ENCODE assay signal across 8 mouse cellular contexts in genomic region chr11:100737105-100737733, GRCm38 (mm10). TPM values are rescaled to one million over a fixed set of nuclear protein-coding genes. Genes with fewer than 3 reads are reported as not detected.
DNase-seq lines count a peak whose midpoint lies in the region; ATAC-seq and TF ChIP-seq lines count a peak whose summit lies in the region.

No protein-coding gene starts in this region.

- TF ChIP-seq EP300 in MEL (IDR thresholded peaks at IDR 0.05; ENCODE audit: low read depth in 1 of 2, low read length in 2 of 2) = peak in 1 of 2 experiments; percentile 72; a peak in 2 of 4 replicates

- peak in 1 of 2 experiments; percentile 95; a peak in 3 of 4 replicates for TF ChIP-seq POLR2A in MEL (IDR thresholded peaks at IDR 0.05; ENCODE audit: control insufficient read depth in 1 of 2, insufficient read depth in 1 of 2, low read depth in 1 of 2, low read length in 2 of 2, poor library complexity in 1 of 2)

- peak overlapping the region; percentile 75 for H3K27ac ChIP-seq in heart, embryonic 15.5 days
- peak overlapping the region; percentile 93 for H3K27ac ChIP-seq in MEL (ENCODE audit: control insufficient read depth, low read depth, low read length)
- no peak overlapping the region for H3K27ac ChIP-seq in forebrain, embryonic 16.5 days (ENCODE audit: low read length)
- H3K27ac ChIP-seq in liver, embryonic 12.5 days = peak overlapping the region; percentile 94

- intact Hi-C loops in heart, postnatal 14 days (cut with DNase I) = no loop called here

- peak overlapping the region; percentile 98 for H3K4me3 ChIP-seq in heart, embryonic 15.5 days
- H3K4me3 ChIP-seq in MEL (ENCODE audit: control insufficient read depth in 1 of 2, insufficient read depth in 1 of 2, low read depth in 2 of 2, low read length in 2 of 2) = peak overlapping the region; percentile 67 to 96
- H3K4me3 ChIP-seq in forebrain, embryonic 16.5 days (replicated peaks; ENCODE audit: low read length) = peak overlapping the region; percentile 83
- H3K4me3 ChIP-seq in liver, embryonic 12.5 days = peak overlapping the region; percentile 99

- no peak for ATAC-seq in heart, embryonic 15.5 days (replicated peaks; ENCODE audit: insufficient number of reproducible peaks, insufficient read depth, low FRiP score, low read depth)
- no peak for ATAC-seq in forebrain, embryonic 16.5 days
- peak; percentile 74 for ATAC-seq in liver, embryonic 12.5 days
- ATAC-seq in frontal cortex, adult (ENCODE audit: low TSS enrichment) = no peak

- peaks cover 54% of the 10 kb centered on the region for H3K79me2 ChIP-seq in MEL (ENCODE audit: control insufficient read depth, insufficient read depth, low read length, poor library complexity)

- no peak for TF ChIP-seq RAD21 in MEL (IDR thresholded peaks at IDR 0.05; ENCODE audit: low read depth, low read length)

- peak overlapping the region; percentile 86 for H3K4me2 ChIP-seq in heart, embryonic 15.5 days
- peak overlapping the region; percentile 89 for H3K4me2 ChIP-seq in forebrain, embryonic 16.5 days (ENCODE audit: low read length)
- H3K4me2 ChIP-seq in liver, embryonic 12.5 days = peak overlapping the region; percentile 96

- TF ChIP-seq CTCF in MEL (IDR thresholded peaks at IDR 0.05 in 2 of 3, conservative IDR thresholded peaks at IDR 0.05 in 1 of 3; ENCODE audit: control insufficient read depth in 1 of 3, insufficient read depth in 1 of 3, low read depth in 2 of 3, low read length in 3 of 3, poor library complexity in 1 of 3, severe bottlenecking in 1 of 3) = no peak

- no peak for DNase-seq in heart, postnatal 14 days
- DNase-seq in MEL (ENCODE audit: low read depth, low spot score) = peak; percentile 97
- DNase-seq in urinary bladder, postnatal 10 days (ENCODE audit: low spot score) = no peak
- no peak for DNase-seq in right cerebral cortex, postnatal 10 days (ENCODE audit: low spot score in 2 of 2)

- H3K9me3 ChIP-seq in heart, embryonic 15.5 days (replicated peaks) = no peaks in the 10 kb centered on the region
- no peaks in the 10 kb centered on the region for H3K9me3 ChIP-seq in MEL (replicated peaks; ENCODE audit: insufficient read depth, low read length)
- no peaks in the 10 kb centered on the region for H3K9me3 ChIP-seq in forebrain, embryonic 16.5 days (ENCODE audit: control insufficient read depth, low read length)
- H3K9me3 ChIP-seq in liver, embryonic 12.5 days (replicated peaks) = no peaks in the 10 kb centered on the region

- H3K9ac ChIP-seq in heart, embryonic 15.5 days = peak overlapping the region; percentile 97
- H3K9ac ChIP-seq in MEL (ENCODE audit: control insufficient read depth, low read depth, low read length, poor library complexity, severe bottlenecking) = peak overlapping the region; percentile 95
- H3K9ac ChIP-seq in forebrain, embryonic 16.5 days (replicated peaks; ENCODE audit: low read depth, low read length) = peak overlapping the region; percentile 86
- H3K9ac ChIP-seq in liver, embryonic 12.5 days = peak overlapping the region; percentile 99

- under 1% methylated on average over 13 of the region's 13 CpGs for WGBS in heart, embryonic 15.5 days
- 0% methylated on average over 13 of the region's 13 CpGs for WGBS in forebrain, embryonic 16.5 days
- under 1% methylated on average over 13 of the region's 13 CpGs for WGBS in liver, embryonic 12.5 days (ENCODE audit: insufficient replicate concordance)

- H3K36me3 ChIP-seq in heart, embryonic 15.5 days = no peaks in the 10 kb centered on the region; the same call in 1 of the 2 replicates
- H3K36me3 ChIP-seq in MEL (ENCODE audit: control insufficient read depth in 1 of 2, insufficient read depth in 2 of 2, low read length in 2 of 2) = peaks cover 7 to 31% of the 10 kb centered on the region in 2 experiments
- no peaks in the 10 kb centered on the region; the same call in 1 of the 2 replicates for H3K36me3 ChIP-seq in forebrain, embryonic 16.5 days (ENCODE audit: control insufficient read depth, insufficient read depth)
- peaks cover 30% of the 10 kb centered on the region for H3K36me3 ChIP-seq in liver, embryonic 12.5 days

- peaks cover 31% of the 10 kb centered on the region for H3K4me1 ChIP-seq in heart, embryonic 15.5 days (replicated peaks)
- H3K4me1 ChIP-seq in MEL (ENCODE audit: control insufficient read depth in 1 of 2, insufficient read depth in 2 of 2, low read length in 2 of 2) = peaks cover 2 to 24% of the 10 kb centered on the region in 2 experiments; a peak in 3 of 4 replicates
- peaks cover 21% of the 10 kb centered on the region for H3K4me1 ChIP-seq in forebrain, embryonic 16.5 days (replicated peaks; ENCODE audit: control insufficient read depth, insufficient read depth, low read length)
- H3K4me1 ChIP-seq in liver, embryonic 12.5 days = peaks cover 63% of the 10 kb centered on the region

- H3K27me3 ChIP-seq in heart, embryonic 15.5 days = 0 out of 2 replicates have a peak, but pooled peaks cover 5% of the 10 kb centered on the region
- no peaks in the 10 kb centered on the region for H3K27me3 ChIP-seq in MEL (ENCODE audit: control insufficient read depth in 1 of 2, insufficient read depth in 2 of 2, low read length in 2 of 2)
- H3K27me3 ChIP-seq in forebrain, embryonic 16.5 days (replicated peaks; ENCODE audit: control insufficient read depth, insufficient read depth, low read length) = no peaks in the 10 kb centered on the region
- H3K27me3 ChIP-seq in liver, embryonic 12.5 days (replicated peaks) = no peaks in the 10 kb centered on the region

TF ChIP-seq in MEL, 35 proteins besides CTCF, POLR2A, EP300 and RAD21 (continues in another document):
- TF ChIP-seq RCOR1 (IDR thresholded peaks at IDR 0.05; ENCODE audit: low read depth, low read length) (0 out of 2 replicates have a peak, but pooled peaks have one; percentile 28), ETS1 (IDR thresholded peaks at IDR 0.05; ENCODE audit: low read depth, low read length) (peak; percentile 93), UBTF (IDR thresholded peaks at IDR 0.05; ENCODE audit: borderline replicate concordance, insufficient read depth, low read depth, low read length) (no peak), ZNF384 (IDR thresholded peaks at IDR 0.05; ENCODE audit: low read depth, low read length) (0 out of 2 replicates have a peak, but pooled peaks have one; percentile 7), ZC3H11A (IDR thresholded peaks at IDR 0.05; ENCODE audit: low read depth, low read length) (no peak), MAFK (IDR thresholded peaks at IDR 0.05; ENCODE audit: borderline replicate concordance, low read depth, low read length) (peak; percentile 86), E2F4 (IDR thresholded peaks at IDR 0.05; ENCODE audit: borderline replicate concordance, low read depth, low read length) (no peak), ELF1 (IDR thresholded peaks at IDR 0.05; ENCODE audit: low read depth, low read length) (no peak; the same call in none of the 2 replicates), MYB (IDR thresholded peaks at IDR 0.05; ENCODE audit: low read depth, low read length) (no peak), HCFC1 (IDR thresholded peaks at IDR 0.05; ENCODE audit: low read depth, low read length) (peak; percentile 78)

RNA-seq across cellular contexts. Expression of gene Rab5c, which starts 0.8 kb away (rescaled TPM):
- 13.0 and 16.2 TPM in 2 replicates for polyA plus RNA-seq in heart, embryonic 15.5 days (2015; fragmentation: Nextera tagmentation; extraction: Ambion mirVana)
- 10 to 100 TPM; 70.4 to 74.6 TPM for total RNA-seq in heart, postnatal 14 days (2021)
- 233 and 263 TPM in 2 replicates for total RNA-seq in MEL (2012; rRNA removed)
- polyA plus RNA-seq in MEL (2012; ENCODE audit: insufficient read depth in 1 of 2, insufficient read length in 2 of 2, low read depth in 1 of 2, low replicate concordance in 2 of 2, missing spikeins in 1 of 2) = 100 to 1,000 TPM in 1 of 2 experiments, not detected in 1; 249 TPM
- 37.6 and 38.9 TPM in 2 replicates for polyA plus RNA-seq in forebrain, embryonic 16.5 days (2015; fragmentation: Nextera tagmentation; extraction: Ambion mirVana)
- 15.9 and 18.1 TPM in 2 replicates for polyA plus RNA-seq in liver, embryonic 12.5 days (2016; fragmentation: Nextera tagmentation; extraction: Ambion mirVana)

RNA-seq across cellular contexts. Expression of gene Kcnh4, which starts 22.5 kb away (rescaled TPM):
- 0.10 TPM in 1 of 2 replicates, not detected in the other for polyA plus RNA-seq in heart, embryonic 15.5 days (2015; fragmentation: Nextera tagmentation; extraction: Ambion mirVana)
- total RNA-seq in heart, postnatal 14 days (2021) = not detected
- total RNA-seq in MEL (2012; rRNA removed) = 0.07 and 0.08 TPM in 2 replicates
- polyA plus RNA-seq in MEL (2012; ENCODE audit: insufficient read depth in 1 of 2, insufficient read length in 2 of 2, low read depth in 1 of 2, low replicate concordance in 2 of 2, missing spikeins in 1 of 2) = under 1 TPM in 1 of 2 experiments, not detected in 1; 0.04 TPM
- polyA plus RNA-seq in forebrain, embryonic 16.5 days (2015; fragmentation: Nextera tagmentation; extraction: Ambion mirVana) = 3.5 and 6.8 TPM in 2 replicates
- polyA plus RNA-seq in liver, embryonic 12.5 days (2016; fragmentation: Nextera tagmentation; extraction: Ambion mirVana) = not detected in 2 replicates

RNA-seq across cellular contexts. Expression of gene Hspb9, which starts 23.6 kb away (rescaled TPM):
- not detected in 2 replicates for polyA plus RNA-seq in heart, embryonic 15.5 days (2015; fragmentation: Nextera tagmentation; extraction: Ambion mirVana)
- total RNA-seq in heart, postnatal 14 days (2021) = not detected
- 0.49 and 0.73 TPM in 2 replicates for total RNA-seq in MEL (2012; rRNA removed)
- 1 to 10 TPM in 1 of 2 experiments, not detected in 1; 2.1 TPM for polyA plus RNA-seq in MEL (2012; ENCODE audit: insufficient read depth in 1 of 2, insufficient read length in 2 of 2, low read depth in 1 of 2, low replicate concordance in 2 of 2, missing spikeins in 1 of 2)
- not detected in 2 replicates for polyA plus RNA-seq in forebrain, embryonic 16.5 days (2015; fragmentation: Nextera tagmentation; extraction: Ambion mirVana)
- polyA plus RNA-seq in liver, embryonic 12.5 days (2016; fragmentation: Nextera tagmentation; extraction: Ambion mirVana) = 0.29 and 0.33 TPM in 2 replicates

RNA-seq across cellular contexts. Expression of gene Kat2a, which starts 25.0 kb away (rescaled TPM):
- 26.5 and 36.7 TPM in 2 replicates for polyA plus RNA-seq in heart, embryonic 15.5 days (2015; fragmentation: Nextera tagmentation; extraction: Ambion mirVana)
- 10 to 100 TPM; 12.9 to 13.7 TPM for total RNA-seq in heart, postnatal 14 days (2021)
- 57.9 and 59.6 TPM in 2 replicates for total RNA-seq in MEL (2012; rRNA removed)
- 100 to 1,000 TPM in 1 of 2 experiments, 10 to 100 TPM in 1; 63.7 to 143 TPM for polyA plus RNA-seq in MEL (2012; ENCODE audit: insufficient read depth in 1 of 2, insufficient read length in 2 of 2, low read depth in 1 of 2, low replicate concordance in 2 of 2, missing spikeins in 1 of 2)
- polyA plus RNA-seq in forebrain, embryonic 16.5 days (2015; fragmentation: Nextera tagmentation; extraction: Ambion mirVana) = 57.6 and 57.8 TPM in 2 replicates
- 39.4 and 40.2 TPM in 2 replicates for polyA plus RNA-seq in liver, embryonic 12.5 days (2016; fragmentation: Nextera tagmentation; extraction: Ambion mirVana)

RNA-seq across cellular contexts. Expression of gene Hcrt, which starts 25.5 kb away (rescaled TPM):
- polyA plus RNA-seq in heart, embryonic 15.5 days (2015; fragmentation: Nextera tagmentation; extraction: Ambion mirVana) = not detected in 2 replicates
- total RNA-seq in heart, postnatal 14 days (2021) = not detected
- not detected in 2 replicates for total RNA-seq in MEL (2012; rRNA removed)
- not detected for polyA plus RNA-seq in MEL (2012; ENCODE audit: insufficient read depth in 1 of 2, insufficient read length in 2 of 2, low read depth in 1 of 2, low replicate concordance in 2 of 2, missing spikeins in 1 of 2)
- 0.92 TPM in 1 of 2 replicates, not detected in the other for polyA plus RNA-seq in forebrain, embryonic 16.5 days (2015; fragmentation: Nextera tagmentation; extraction: Ambion mirVana)
- not detected in 2 replicates for polyA plus RNA-seq in liver, embryonic 12.5 days (2016; fragmentation: Nextera tagmentation; extraction: Ambion mirVana)
